In genomic region chrX:52632688-52633324, GRCm38 (mm10) we compare ENCODE assay signal across 24 mouse cellular contexts. TPM values are rescaled to one million over a fixed set of nuclear protein-coding genes. Genes with fewer than 3 reads are reported as not detected.
DNase-seq lines count a peak whose midpoint lies in the region; ATAC-seq lines count a peak whose summit lies in the region.
"Had no signal": no experiment of that assay in that cellular context is flagged by ENCODE, and none has a peak within 500 bp of the region (broad histone marks: within the 10 kb centered on the region; RNA-seq: fewer than 3 reads in every experiment).

No protein-coding gene starts in this region.

- H3K9ac ChIP-seq in heart, embryonic 13.5 days = no peak overlapping the region
- H3K9ac ChIP-seq in liver, embryonic 13.5 days = no peak overlapping the region
- no peak overlapping the region for H3K9ac ChIP-seq in hindbrain, embryonic 14.5 days
- H3K9ac ChIP-seq: embryonic facial prominence, embryonic 15.5 days; forebrain, postnatal 0 days; heart, embryonic 15.5 days; limb, embryonic 15.5 days; midbrain, embryonic 15.5 days; stomach, embryonic 15.5 days had no signal

- peak overlapping the region; percentile 27; the same call in 1 of the 2 replicates for H3K4me2 ChIP-seq in heart, embryonic 13.5 days
- no peak overlapping the region for H3K4me2 ChIP-seq in liver, embryonic 13.5 days
- no peak overlapping the region for H3K4me2 ChIP-seq in hindbrain, embryonic 14.5 days (replicated peaks)
- H3K4me2 ChIP-seq: embryonic facial prominence, embryonic 15.5 days; heart, embryonic 15.5 days; limb, embryonic 15.5 days; midbrain, embryonic 15.5 days; stomach, embryonic 15.5 days had no signal

- H3K4me3 ChIP-seq in heart, embryonic 13.5 days = no peak overlapping the region
- H3K4me3 ChIP-seq in liver, embryonic 13.5 days (replicated peaks) = no peak overlapping the region
- no peak overlapping the region for H3K4me3 ChIP-seq in hindbrain, embryonic 14.5 days (replicated peaks; ENCODE audit: low read length)
- H3K4me3 ChIP-seq: embryonic facial prominence, embryonic 15.5 days; heart, embryonic 15.5 days; limb, embryonic 15.5 days; midbrain, embryonic 15.5 days; myocyte; stomach, embryonic 15.5 days had no signal

- H3K27me3 ChIP-seq in heart, embryonic 13.5 days (replicated peaks) = no peaks in the 10 kb centered on the region
- H3K27me3 ChIP-seq in liver, embryonic 13.5 days = no peaks in the 10 kb centered on the region
- no peaks in the 10 kb centered on the region for H3K27me3 ChIP-seq in hindbrain, embryonic 14.5 days (ENCODE audit: control insufficient read depth, insufficient read depth, low read length)
- H3K27me3 ChIP-seq: CH12.LX; embryonic facial prominence, embryonic 15.5 days; heart, embryonic 15.5 days; limb, embryonic 15.5 days; midbrain, embryonic 15.5 days; stomach, embryonic 15.5 days had no signal

- ATAC-seq in heart, embryonic 13.5 days (ENCODE audit: extremely low read depth, insufficient number of reproducible peaks, low FRiP score, low TSS enrichment) = no peak
- ATAC-seq in common myeloid progenitor, adult 5-6 weeks (replicated peaks; ENCODE audit: low read depth, poor library complexity, severe bottlenecking) = 0 out of 2 replicates have a peak, but pooled peaks have one; percentile 36
- ATAC-seq in liver, embryonic 13.5 days (ENCODE audit: low read depth) = 0 out of 2 replicates have a peak, but pooled peaks have one; percentile 26
- no peak for ATAC-seq in activated CD4-positive, CD25-positive, alpha-beta regulatory T cell, adult 4 months
- no peak for ATAC-seq in hindbrain, embryonic 14.5 days (ENCODE audit: low FRiP score)
- ATAC-seq: forebrain, postnatal 0 days; hindbrain, postnatal 0 days; lung, postnatal 0 days; midbrain, embryonic 15.5 days had no signal

- no peaks in the 10 kb centered on the region for H3K36me3 ChIP-seq in heart, embryonic 13.5 days
- H3K36me3 ChIP-seq in liver, embryonic 13.5 days = no peaks in the 10 kb centered on the region
- no peaks in the 10 kb centered on the region for H3K36me3 ChIP-seq in hindbrain, embryonic 14.5 days (replicated peaks; ENCODE audit: control insufficient read depth, insufficient read depth)
- H3K36me3 ChIP-seq: embryonic facial prominence, embryonic 15.5 days; heart, embryonic 15.5 days; limb, embryonic 15.5 days; midbrain, embryonic 15.5 days; stomach, embryonic 15.5 days had no signal

- DNase-seq in heart, postnatal 14 days = no peak
- DNase-seq in 416B (ENCODE audit: low read depth) = peak; percentile 1
- DNase-seq in liver, embryonic 13.5 days = no peak
- DNase-seq in hindbrain, embryonic 14.5 days (ENCODE audit: low spot score) = no peak
- DNase-seq in thymus, postnatal 4 days = no peak
- DNase-seq: adrenal gland, postnatal 25 days; cerebellum, adult 11-12 months; cerebellum, postnatal 25 days; forebrain, postnatal 0 days; heart, adult 11 months; spleen, adult 18-20 months; thymus, adult 18-20 months had no signal

- H3K9me3 ChIP-seq in heart, embryonic 13.5 days = no peaks in the 10 kb centered on the region
- no peaks in the 10 kb centered on the region for H3K9me3 ChIP-seq in liver, embryonic 13.5 days (replicated peaks)
- H3K9me3 ChIP-seq in hindbrain, embryonic 14.5 days (ENCODE audit: control insufficient read depth, low read length) = no peaks in the 10 kb centered on the region
- H3K9me3 ChIP-seq: embryonic facial prominence, embryonic 15.5 days; heart, embryonic 15.5 days; limb, embryonic 15.5 days; midbrain, embryonic 15.5 days; stomach, embryonic 15.5 days had no signal

- intact Hi-C loops in heart, postnatal 14 days (cut with DNase I) = no loop called here

- H3K4me1 ChIP-seq in heart, embryonic 13.5 days = peaks cover 36% of the 10 kb centered on the region
- peaks cover 7% of the 10 kb centered on the region; the same call in 1 of the 2 replicates for H3K4me1 ChIP-seq in liver, embryonic 13.5 days (replicated peaks)
- no peaks in the 10 kb centered on the region for H3K4me1 ChIP-seq in hindbrain, embryonic 14.5 days (replicated peaks; ENCODE audit: control insufficient read depth, insufficient read depth, low read length)
- H3K4me1 ChIP-seq: limb, embryonic 15.5 days; midbrain, embryonic 15.5 days; stomach, embryonic 15.5 days had no signal

- no peak overlapping the region for H3K27ac ChIP-seq in heart, embryonic 13.5 days (replicated peaks)
- no peak overlapping the region for H3K27ac ChIP-seq in liver, embryonic 13.5 days
- no peak overlapping the region for H3K27ac ChIP-seq in hindbrain, embryonic 14.5 days
- H3K27ac ChIP-seq: embryonic facial prominence, embryonic 15.5 days; heart, embryonic 15.5 days; hindbrain, postnatal 0 days; limb, embryonic 15.5 days; midbrain, embryonic 15.5 days; stomach, embryonic 15.5 days had no signal

- 21% methylated on average over 7 of the region's 7 CpGs for WGBS in heart, embryonic 13.5 days
- WGBS in liver, embryonic 13.5 days (ENCODE audit: insufficient replicate concordance) = 14% methylated on average over 7 of the region's 7 CpGs
- 40% methylated on average over 7 of the region's 7 CpGs for WGBS in hindbrain, embryonic 14.5 days

RNA-seq across cellular contexts. Expression of gene Gpc3, which starts 19.1 kb away (rescaled TPM):
- 511 and 538 TPM in 2 replicates for polyA plus RNA-seq in heart, embryonic 13.5 days (2015; fragmentation: Nextera tagmentation; extraction: Ambion mirVana)
- 10 to 100 TPM; 35.0 to 35.3 TPM for total RNA-seq in heart, postnatal 14 days (2021)
- 2.0 and 7.9 TPM in 2 replicates for total RNA-seq in common myeloid progenitor, adult 5-6 weeks (2017)
- 231 and 286 TPM in 2 replicates for polyA plus RNA-seq in liver, embryonic 13.5 days (2015; fragmentation: Nextera tagmentation; extraction: Ambion mirVana)
- not detected for polyA plus RNA-seq in activated CD4-positive, CD25-positive, alpha-beta regulatory T cell, adult 4 months (2017; shearing (Covaris generic))
- polyA plus RNA-seq in hindbrain, embryonic 14.5 days (2014; fragmentation: Nextera tagmentation; extraction: Ambion mirVana) = 101 and 122 TPM in 2 replicates
- total RNA-seq: CH12.LX had no signal
- polyA plus RNA-seq: myocyte had no signal

Comparison
In these comparisons a context has a peak if more than half of its experiments do, and no peak if none do; other contexts are left out.
1. ATAC-seq: peak in common myeloid progenitor, adult 5-6 weeks (single experiment) and liver, embryonic 13.5 days (single experiment); none in heart, embryonic 13.5 days (single experiment), activated CD4-positive, CD25-positive, alpha-beta regulatory T cell, adult 4 months (single experiment) and hindbrain, embryonic 14.5 days (single experiment).
2. RNA of gene Gpc3, which starts 19.1 kb away (polyA plus RNA-seq): 511 to 538 TPM in heart, embryonic 13.5 days, 231 to 286 TPM in liver, embryonic 13.5 days and 101 to 122 TPM in hindbrain, embryonic 14.5 days; not detected in activated CD4-positive, CD25-positive, alpha-beta regulatory T cell, adult 4 months; every median in the first group is over 100 times any median in the second.